Mouse (Mus musculus) right cerebral cortex, postnatal 25 days (tissue): ENCODE data around the gene Vps45.
A peak's percentile ranks its signal among the peaks of the same experiment; 100 is the strongest.
"Not testable (repeated sequence)": the region's sequence is repeated elsewhere in the genome, so short reads cannot be mapped to it uniquely, and the experiment has no call there.

Source experiments
- DNase-seq: peaks from one replicate; pipeline ENCODE4 v3.0.0; 2022

Gene Vps45

GRCm38 (mm10) chr3:95965518-95966451 lies 92.5 kb downstream of the Vps45 start:
- DNase-seq = peak; percentile 59

- no peak for DNase-seq
These were observed 94.6 kb downstream of the Vps45 start for GRCm38 (mm10) chr3:95963681-95964080.

DNA sequence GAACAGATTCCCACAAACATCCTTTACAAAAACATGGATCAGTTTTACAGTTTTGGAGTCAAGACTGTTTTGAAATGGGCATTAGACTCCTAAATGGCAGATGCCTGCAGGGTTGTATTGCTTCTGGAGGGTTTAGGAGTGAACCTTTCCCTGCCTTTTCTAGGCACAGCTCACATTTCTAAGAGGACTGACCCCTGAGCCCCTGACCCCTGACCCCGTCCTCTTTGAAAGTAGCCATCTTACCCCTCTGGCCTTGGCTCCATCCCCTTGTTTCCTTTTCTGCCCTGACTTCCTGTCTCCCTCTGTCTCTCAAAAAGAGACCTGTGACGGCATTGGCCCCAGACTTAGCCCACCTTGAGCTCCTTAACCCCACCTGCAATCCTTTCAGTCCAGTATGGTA lies 95.0 kb downstream of the Vps45 start:
- no peak for DNase-seq

- not testable (repeated sequence) for DNase-seq
These were observed 96.1 kb downstream of the Vps45 start for GRCm38 (mm10) chr3:95962182-95962581.

GRCm38 (mm10) chr3:95959807-95960206 lies 98.5 kb downstream of the Vps45 start:
- DNase-seq = no peak

DNA sequence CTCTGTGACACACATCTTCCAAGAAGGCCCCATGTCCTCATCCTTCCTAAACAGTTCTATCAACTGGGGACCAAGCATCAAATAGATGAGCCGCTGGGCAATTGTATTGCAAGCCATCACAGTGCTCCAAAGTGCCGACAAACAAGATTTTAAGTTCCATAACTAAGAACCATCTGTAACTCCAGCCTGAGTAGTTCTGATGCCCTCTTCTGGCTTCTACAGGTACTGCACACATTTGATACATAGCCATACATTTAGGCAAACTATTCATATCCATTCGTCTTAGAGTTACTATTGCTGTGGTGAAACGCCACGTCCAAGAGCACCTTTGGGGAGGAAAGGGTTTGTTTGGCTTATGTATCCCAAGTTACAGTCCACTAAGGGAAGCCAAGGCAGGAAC lies 99.2 kb downstream of the Vps45 start:
- DNase-seq = no peak

GRCm38 (mm10) chr3:95957359-95958148 lies 100.7 kb downstream of the Vps45 start:
- no peak for DNase-seq

- DNase-seq = no peak
These were observed 102.9 kb downstream of the Vps45 start for GRCm38 (mm10) chr3:95955318-95955717.

DNA sequence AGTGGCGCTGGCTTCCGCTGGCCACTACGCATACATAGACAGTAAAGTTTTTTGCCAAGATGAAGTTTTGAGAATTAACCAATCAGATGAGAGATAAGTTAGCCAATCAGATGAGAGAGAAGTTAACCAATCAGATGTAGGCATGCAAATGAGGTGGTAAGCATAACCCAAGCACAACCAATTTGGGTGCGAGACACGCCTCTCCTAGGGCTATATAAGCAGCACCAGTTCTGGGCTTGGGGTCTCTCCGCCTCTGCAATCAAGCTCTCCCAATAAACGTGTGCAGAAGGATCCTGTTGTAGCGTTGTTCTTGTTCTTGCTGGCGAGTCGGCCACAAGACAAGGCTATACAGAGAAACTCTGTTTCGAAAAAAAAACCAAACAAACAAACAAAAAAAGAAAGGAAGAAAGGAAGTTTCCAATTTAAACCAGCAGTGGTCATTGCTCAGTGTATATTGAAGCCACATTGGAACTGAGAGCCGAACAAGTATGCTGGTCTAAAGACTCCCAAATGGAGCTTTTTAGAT lies 103.6 kb downstream of the Vps45 start:
- DNase-seq = not testable (repeated sequence)

- no peak for DNase-seq
These were observed 104.7 kb downstream of the Vps45 start for GRCm38 (mm10) chr3:95953522-95953921.

DNA sequence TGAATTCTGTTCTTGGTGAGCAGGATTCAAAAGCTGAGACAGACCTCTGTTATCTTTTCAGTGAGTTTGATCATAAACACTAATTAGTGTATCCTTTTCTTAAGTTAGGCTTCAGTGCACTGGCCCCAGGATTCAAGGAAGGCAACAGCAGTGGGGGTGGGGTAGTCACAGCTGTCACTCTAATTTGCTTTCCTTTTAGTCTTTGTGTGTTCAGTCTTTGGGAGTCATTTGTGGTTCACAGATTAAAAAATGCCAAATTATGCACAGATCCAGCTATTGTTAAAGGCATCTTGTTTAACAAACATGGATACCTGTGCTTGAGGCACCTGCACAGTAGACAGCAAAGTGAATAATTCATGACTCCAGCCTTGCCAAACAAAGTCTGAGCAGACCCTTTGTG lies 105.2 kb downstream of the Vps45 start:
- no peak for DNase-seq

- not testable (repeated sequence) for DNase-seq
These were observed 106.7 kb downstream of the Vps45 start for GRCm38 (mm10) chr3:95951566-95951965.

- peak; percentile 91 for DNase-seq
These were observed 107.3 kb downstream of the Vps45 start for GRCm38 (mm10) chr3:95950763-95951551.
